Mouse (Mus musculus): ENCODE data around the gene Lama1.

DNA sequence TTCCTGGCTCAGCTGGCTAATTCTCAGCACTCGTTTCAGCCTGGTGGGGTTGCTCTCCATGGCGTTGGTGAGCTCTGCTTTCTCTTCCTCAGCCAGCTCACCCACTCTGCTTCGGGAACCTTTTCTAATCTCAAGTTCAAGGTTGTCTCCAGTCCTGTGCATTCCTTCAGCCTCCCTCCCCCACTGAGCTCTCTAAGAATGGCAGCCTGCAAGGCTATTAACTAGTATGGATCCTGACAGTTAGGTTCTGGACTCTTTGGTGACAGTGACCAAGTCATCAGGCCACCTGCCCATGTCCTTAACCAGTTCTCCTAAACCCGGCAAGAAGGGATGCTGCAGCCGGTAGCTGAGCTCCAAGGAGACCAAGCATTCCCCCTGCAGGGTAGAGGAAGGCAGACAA lies 30.1 kb upstream of the Lama1 start:
- TF ChIP-seq CTCF (IDR thresholded peaks at IDR 0.05; ENCODE audit: borderline replicate concordance, control insufficient read depth, extremely low read depth, insufficient read depth, low read length, poor library complexity) (no peak), POLR2A (IDR thresholded peaks at IDR 0.05; ENCODE audit: control insufficient read depth, extremely low read depth, insufficient read depth, low read length, poor library complexity) (no peak)

Measured in thymus, adult 2 months (tissue).